Mouse (Mus musculus) spleen, postnatal 4 days (tissue): ENCODE measurements at regions not wholly inside any gene's neighbourhood (a gene's known extent, or its start where the extent isn't known, plus 50 kb on each side); places are given as distances from the start of the nearest gene placed in this dataset.

Experiments
- DNase-seq, 2 experiments: peaks; one replicate each; pipeline ENCODE4 v3.0.0; 2022; ENCODE audit warnings: low spot score in 2 of 2

DNA sequence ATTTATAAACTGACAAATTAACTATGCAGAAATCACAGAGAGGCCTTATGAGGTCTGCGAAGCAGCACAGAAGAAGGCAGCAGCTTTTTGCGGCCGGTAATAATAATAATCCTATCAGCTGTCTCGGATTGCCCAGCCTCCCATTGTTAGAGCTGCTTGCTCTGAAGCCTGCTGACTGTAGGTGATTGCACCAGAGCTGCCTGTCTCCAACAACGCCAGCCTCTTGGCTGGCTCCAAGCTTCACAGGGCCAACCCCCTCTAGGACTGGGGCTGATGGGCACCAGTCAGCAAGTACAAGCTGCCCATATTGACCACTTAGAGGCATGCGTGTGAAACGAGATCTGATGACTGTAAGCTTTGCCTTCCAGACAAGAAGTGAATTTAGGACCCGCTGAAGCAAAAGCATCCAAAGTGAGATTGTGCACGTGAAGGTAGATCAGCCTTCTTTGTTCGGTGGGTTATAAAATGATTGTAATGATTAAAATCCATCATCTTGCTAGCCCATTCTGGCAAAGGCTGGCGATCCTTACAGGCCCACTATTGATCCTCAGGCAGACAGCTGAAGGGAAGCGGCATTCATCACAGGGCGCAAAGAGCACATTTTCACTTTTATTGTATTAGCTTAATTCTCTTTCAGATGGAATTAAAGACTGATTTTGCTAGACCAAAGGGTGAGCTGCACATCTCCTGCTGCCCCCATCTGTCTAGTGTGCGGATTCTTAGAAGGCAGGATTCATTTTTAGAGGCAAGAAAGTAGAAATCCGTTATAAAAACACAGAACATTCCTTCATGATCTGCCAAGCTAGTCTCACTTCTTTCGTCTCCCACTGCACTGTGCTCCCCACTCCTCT, 503.2 kb upstream of the Smim15 start:
- no peak for DNase-seq

DNA sequence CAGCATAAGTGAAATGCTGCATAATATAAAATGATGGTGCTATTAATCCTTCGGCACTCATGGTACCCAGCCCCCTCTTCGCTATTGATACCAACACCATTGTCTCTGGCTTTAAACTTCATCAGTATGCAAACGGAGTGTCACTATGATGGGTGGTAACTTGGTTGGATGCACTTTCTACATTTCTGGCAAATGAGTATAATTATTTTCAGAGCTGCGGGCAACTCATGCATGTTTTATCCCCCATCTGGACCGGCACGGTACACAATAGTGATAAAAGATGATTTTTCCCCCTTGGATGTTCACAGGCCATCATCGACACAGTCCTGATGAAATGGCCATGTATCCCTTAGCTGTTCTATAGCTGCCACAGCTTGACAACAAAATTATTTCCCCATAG, 503.9 kb upstream of the Smim15 start:
- no peak for DNase-seq

DNA sequence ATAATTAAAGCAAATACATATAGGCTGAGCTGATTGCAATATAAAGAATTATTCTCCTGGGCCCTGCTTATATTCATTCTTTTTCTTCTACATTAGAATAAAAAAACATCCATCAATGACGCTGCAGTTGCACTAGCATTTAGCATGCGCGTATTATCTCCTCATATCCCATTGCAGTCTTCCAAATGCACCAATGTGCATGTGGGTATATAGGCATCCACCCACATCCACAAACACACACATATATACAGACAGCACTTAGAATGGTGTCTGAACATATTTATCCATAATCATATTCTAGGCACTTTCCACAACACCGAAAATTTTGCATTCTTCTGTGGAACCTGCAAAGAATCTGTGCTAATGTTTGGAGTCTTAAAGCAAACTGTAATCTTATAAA, 504.4 kb upstream of the Smim15 start:
- no peak for DNase-seq

DNA sequence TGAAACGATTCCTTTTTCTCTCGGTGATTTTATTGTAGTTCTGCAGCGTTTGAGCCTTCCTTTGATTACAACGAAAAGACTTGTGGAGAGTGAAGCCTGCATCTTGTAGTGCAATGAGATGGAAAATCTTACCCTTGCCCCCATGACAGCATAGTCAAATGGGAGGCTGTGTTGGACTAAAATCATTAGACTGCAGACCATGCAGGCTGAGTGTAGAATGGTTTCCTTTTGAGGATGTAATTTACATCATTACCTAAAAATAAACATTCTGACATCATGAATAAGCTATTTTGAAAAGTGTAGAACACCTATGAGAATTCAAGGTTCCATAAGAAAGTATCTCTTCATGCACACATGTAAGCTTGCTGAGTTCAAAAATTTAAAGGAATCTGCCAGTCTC, 504.9 kb upstream of the Smim15 start:
- DNase-seq = no peak

DNA sequence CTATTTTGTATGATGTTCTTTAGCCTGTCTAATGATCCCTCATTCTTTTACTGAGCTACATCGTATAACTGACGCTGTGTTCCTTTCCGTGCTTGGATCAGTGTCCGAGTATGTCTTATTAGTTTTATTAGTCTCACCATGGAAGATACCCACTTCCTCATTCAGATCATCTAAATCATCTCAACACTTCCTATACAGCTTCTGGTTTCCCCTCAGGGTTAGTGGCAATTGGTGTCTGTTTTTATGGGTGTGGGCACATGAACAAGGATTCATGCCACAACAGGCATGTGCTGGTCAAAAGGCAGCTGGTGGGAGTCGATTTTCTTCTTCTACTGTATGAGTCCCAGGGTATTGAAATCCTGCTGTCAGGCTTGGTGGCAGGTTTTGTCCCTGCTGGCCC, 509.0 kb upstream of the Smim15 start:
- no peak for DNase-seq

DNA sequence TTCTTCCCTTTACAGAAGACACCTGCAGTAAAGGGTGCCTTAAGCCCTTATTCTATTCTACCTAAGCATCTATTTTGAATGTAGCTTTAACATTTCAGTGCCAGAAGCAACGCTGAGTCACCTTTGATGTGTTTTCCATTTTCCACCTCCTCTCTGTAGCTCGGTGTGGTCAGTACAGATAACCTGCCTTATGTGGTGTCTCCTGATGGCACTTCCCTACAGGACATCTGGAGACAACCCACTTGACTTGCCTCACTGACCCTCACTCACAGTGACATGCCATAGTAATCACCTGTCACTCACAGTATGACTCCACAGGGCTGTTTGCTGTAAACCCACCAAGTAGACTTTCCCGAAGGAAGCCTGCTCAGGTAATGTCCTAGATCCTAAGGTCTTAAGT, 510.9 kb upstream of the Smim15 start:
- no peak for DNase-seq

DNA sequence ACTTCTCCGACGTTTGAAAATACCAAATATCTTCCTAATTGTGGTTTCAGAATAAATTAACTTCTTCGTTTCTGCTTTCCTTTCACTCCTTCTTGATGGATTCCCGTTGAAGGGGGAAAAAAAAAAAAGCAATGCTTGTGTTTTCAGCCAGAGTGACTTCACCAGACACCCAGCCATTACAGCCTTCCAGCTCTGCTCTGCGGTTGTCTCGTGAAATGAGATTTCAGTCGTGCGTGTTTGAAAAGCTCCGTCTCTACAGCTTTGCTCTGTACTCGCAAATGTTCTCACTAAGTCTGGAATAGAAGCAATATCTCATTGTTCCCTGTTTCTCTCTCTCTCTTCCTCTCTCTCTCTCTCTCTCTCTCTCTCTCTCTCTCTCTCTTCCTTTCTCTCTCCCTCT, 509.6 kb upstream of the Kif2a start:
- DNase-seq = no peak

DNA sequence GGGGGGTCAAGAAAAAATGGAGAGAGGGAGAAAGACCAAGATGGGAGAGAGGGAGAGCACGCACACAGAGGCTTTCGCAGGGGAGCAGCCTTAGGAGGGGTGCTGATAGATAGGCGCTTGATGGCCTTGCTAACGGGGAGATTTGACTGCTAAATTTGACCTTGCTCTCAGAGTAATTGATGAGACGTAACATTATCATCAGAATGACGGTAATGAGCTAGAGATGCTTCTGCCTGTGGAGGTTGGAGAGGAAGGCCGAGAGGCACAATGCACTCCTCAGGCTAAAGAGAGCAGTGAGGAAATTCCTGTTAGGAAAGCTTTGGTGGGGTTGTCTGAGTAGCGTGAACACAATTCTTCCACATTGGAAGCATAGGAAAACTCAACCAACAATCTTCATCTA, 509.1 kb upstream of the Kif2a start:
- no peak for DNase-seq

DNA sequence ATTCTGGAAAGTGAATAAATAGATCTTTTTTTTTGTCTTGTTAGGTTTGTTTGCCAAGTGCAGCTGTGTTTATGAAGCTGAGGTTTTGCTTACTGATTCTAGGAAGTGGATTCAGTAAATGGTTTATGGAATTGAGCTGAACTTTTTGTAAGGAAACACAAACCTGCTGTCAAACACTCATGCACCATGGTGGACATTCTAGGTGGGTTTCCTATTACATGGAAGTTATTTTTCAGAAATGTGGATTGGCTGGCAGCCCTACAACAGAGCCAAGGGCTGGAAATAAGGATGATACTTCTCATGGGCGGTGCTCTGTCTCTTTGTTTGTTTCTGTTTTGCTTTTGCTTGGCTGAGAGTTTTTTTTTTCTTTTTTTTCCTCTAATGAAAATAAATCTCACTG, 508.5 kb upstream of the Kif2a start:
- no peak for DNase-seq

DNA sequence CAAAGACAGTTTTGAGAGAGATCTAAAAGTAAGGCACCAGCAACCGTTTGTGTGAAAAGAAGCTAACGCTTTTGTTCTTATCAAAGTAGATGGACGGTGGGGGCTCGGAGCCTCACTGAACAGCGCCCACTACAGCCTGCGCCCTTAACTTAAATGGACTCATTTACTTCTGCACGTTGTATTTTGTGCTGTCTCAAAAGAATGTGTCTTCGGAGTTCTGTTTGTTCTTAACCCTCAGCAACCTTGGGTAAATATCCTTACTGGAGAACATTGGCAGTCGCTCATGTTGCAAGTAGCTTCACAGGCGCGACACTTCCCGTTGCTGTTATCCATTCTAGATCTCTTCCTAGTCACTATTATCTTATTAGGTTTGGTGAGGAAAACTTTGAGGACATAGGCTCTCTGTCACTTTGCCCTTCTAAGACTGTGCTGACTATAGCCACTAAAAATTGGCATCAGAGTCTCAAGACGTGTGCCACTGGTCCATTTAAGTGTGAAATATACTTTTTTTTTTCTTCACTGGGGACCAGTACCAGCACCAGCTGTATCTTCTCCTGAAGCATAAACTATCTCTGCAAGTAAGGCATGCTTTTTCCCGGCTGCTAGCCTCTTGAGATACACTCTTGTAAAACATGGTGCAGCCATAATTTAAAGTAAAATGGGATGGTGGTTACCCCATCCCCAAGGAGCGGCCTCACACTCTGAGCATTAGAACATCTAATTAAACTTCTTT, 507.0 kb upstream of the Kif2a start:
- no peak for DNase-seq

DNA sequence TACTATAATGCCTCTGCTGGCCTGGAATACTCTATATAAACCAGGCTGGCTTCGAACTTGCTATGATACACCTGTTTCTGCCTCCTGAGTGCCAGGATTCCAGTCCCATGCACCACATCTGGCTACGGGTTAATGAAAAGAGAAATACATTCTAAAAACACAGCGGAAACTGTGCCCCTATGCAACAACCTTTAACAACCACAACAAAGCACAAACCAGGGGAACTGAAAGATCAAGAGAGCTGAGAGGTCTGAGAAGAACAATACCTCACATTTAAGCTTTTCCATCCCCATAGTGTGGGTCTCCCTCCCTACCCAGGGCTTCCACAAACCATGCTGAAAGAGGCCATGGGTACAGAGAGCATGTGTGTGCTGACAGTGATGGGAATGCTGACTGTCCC, 501.0 kb upstream of the Kif2a start:
- no peak for DNase-seq

DNA sequence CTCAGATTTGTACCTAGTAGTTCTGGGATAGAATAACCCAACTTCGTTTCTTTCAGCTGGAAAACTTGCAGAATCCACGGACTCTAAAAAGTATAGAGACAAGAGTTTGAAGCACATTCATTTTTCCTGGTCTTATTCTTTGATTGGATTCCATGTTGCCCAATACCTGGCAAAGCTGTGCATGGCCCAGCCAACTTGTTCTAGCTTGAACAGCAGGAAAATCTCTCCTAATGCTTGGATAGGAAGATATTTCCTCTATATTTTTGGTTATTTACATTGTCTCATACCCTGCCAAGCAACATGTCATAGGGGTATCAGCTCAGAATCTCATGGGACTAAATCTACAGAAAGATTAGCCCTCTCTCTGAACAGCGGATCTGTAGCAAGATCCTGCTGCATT, 492.3 kb upstream of the Kif2a start:
- no peak for DNase-seq

DNA sequence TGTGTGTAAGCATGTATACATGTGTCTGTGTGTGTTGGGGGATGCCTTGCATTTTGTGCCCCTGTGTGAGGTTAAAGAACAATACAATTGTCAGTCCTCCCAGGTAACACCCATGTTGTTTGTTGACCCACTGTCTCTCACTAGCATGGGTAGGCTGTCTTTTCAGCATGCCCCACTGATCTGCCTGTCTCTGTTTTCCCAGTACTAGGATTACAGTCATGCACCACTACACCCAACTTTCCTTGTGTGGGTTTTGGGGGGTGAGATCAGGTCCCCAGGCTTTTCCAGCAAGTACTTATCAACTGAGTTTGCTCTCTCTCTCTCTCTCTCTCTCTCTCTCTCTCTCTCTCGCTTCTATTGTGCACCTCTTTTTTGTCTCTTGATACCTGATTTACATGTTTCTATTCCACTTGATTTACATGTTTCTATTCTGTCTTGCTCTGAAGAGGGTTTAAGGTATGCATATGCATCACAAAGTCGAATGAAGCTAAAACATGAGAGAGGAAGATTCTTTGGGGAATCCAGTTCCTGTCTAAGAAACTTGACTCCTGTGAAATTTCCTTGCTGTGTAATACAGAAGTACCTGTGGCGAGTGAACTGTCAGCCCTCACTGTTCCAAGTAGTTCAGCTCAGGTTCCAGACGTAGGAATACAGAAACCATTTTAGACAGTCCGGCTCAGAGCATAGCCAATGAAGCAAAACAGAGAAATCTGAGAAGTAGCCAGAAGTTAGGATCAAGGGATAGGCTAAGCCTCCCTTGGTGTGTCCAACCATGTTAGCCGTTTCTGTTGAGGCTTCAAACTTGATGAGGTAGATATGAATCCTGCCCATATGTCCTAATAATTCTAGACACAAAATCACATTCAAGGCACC, 491.6 kb upstream of the Kif2a start:
- peak in 1 of 2 experiments; percentile 36 for DNase-seq

DNA sequence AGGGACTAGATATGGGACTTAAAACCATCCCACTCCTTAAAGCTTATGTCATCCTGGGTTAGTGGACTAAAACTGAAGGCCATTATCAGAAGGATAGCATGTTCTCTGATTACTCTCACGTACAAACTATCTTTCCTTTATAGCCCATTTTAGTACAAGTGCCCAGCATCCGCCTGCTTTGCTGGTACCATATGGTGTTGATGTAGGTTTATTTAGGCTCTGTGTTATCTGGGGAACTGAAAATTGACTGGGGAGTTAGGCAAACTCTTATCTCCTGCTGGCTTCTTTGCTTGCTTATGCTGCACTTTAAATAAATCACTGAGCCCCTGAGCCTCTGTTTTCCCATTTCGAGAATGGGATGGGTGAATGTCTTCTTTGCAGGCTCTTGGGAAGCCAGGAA, 485.4 kb upstream of the Kif2a start:
- no peak for DNase-seq

DNA sequence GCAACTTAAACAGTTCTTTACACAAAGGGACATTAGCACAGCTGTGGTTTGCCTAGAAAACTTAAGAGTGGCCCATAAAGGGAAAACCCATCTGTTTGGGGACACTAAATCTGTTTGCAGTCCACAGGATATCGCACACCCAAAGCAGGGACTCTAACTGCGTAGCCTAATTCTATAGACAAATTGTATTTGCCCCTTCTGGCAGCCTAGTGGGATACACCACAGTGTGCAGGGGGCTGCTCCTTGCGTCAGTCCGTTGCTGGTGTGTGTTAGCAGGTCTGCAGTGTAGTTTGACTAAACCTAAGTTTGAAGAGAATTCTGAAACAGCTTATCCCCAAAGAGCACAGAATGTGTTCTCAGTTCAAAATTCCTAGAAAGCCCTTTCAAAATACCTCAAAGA, 484.9 kb upstream of the Kif2a start:
- DNase-seq = peak in 1 of 2 experiments; percentile 6

DNA sequence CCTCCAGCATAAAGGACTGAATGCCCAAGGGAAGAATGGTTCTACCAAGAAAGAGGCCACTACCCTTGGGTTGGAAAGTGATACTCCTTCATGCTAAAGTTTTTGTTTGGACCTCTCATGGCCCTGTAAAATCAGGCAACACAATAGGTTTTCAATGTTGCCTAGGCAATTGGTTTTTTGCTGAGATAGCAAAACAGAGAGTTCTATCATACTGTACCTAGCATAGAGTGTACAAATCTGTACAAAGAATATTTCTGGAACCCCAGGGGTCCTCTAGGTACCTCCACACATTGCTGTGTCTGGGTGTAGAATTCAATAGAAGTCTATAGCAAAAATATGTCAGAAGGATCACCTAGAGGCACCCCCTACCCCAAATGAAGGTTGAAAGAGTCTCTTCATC, 483.4 kb upstream of the Kif2a start:
- no peak for DNase-seq

DNA sequence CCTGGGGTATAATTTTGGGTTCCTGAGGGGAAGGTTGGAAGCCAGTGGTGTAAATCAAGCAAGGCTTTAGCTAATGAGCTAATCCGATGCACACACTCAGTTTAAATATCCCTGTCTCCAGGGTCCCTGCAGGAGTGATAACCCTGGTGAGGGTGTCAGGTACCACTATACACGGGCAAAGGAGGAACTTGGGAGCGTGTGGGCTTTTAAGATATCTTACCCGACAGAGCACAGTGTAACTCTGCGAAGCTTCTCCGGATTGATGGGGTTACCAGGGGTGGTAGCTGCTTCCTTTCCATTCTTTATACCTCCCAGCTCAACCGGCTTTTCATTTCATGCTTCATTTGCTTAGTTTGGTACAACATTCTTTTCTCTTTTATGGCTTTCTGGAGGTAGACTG, 480.3 kb upstream of the Kif2a start:
- DNase-seq = peak in 1 of 2 experiments; percentile 3

DNA sequence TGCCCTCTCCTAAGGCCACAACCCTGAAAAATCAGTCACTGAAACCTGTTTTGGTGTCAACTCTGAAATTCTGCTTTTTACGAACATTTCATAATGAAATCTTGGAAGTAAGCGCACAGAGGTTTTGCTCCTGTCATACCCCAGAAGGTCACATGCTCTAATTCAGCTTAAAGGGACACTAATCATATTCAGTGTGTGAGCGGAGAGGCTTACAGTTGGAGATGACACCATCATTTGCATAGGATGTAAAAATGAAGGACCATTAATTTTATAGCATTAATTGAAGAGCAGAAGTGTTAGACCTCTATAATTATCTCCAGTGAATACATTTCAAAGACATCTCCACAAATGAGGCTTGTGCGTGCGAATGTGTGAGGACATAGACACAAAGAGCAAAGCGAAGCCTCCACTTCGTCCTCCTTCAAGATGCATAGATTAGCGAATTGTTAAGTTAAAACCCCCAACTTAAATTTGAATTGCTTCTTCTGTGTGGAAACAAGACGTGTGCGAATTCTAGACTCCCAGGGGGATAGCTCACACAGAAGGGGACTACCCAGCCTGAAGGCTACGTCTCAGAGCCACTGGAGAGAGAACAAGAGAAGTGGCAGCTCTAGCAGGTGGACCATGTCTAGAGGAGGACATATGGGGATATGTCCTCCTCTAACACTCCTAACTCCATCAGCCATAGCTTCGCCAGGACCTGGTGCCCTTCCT, 479.0 kb upstream of the Kif2a start:
- DNase-seq = no peak

DNA sequence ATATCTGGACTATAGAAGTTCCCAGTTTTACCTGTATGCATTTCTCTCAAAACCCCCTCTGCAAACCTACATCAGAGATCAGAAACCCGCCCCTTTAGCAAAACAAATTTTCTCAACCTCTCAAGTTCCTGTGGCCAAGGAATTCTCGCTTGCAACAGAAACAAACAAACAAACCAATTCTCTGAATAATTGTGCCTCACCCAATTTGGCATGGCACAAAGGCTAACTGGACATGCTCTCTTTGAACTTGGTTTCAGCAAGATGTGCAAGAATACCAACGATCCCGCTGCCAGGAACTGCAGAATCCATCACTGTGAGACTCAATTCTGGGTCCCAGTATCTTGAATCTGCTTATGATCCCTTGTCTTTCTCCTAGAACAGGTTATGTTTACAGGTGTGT, 477.4 kb upstream of the Kif2a start:
- no peak for DNase-seq

DNA sequence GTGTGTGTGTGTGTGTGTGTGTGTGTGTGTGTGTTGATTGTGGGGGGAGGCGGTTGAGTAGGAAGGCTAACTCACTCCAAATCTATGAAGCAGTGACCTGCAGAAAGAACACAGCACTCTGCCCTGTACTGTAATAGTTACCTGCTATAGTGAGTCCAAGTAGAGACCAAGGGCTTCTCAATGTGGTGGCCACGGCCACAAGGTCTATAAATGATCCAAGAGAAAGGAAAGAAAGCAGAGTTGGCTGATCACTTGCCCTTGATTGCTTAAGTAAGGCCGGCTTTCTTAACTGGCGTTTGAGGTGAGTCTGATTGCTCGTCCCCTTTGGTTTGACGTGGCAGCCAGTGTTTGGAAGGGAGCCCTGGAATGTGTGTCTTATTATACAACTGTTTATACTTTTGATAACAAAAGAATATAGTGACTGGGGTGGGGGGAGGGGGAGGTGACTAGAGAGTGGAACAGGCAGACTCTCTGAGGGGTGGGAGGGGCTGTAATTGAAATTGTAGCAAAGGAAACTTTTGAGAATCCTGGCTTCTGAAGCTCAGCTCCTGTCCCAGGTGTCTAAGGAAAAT, 473.3 kb upstream of the Kif2a start:
- DNase-seq = no peak

DNA sequence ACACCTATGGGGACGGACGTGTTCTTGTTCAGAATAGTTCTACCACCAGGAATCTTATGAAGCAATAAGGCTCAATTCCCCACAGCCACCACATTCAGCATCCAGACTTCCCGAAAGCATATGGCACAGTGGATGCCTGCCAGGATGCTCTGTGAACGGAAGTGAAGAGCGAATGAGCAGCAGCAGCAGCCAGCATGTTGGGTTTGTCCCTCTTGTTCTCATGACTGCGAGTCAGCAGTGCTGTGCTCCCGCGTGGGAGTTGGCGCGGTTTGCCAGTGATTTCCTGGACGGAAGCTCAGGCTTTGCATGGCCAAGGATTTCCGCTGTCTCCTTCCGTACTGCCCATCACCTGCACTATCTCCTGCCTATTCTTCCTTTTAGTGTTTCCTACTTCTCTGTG, 471.8 kb upstream of the Kif2a start:
- peak in 1 of 2 experiments; percentile 18 for DNase-seq
